Mouse (Mus musculus) monocyte, adult 5-6 weeks (primary cell): ENCODE results near the gene Bcl11b. TPM values are rescaled to one million over a fixed set of nuclear protein-coding genes. Genes with fewer than 3 reads are reported as not detected.

ENCODE experiments used
- ATAC-seq: fragments of 153-309, 156-312 bp; replicated peaks from 2 replicates; pipeline ENCODE4 v1.8.0; 2017; ENCODE audit warnings: mild to moderate bottlenecking; ENCODE audit not compliant: low TSS enrichment, insufficient number of reproducible peaks, severe bottlenecking, poor library complexity, low FRiP score
- total RNA-seq: library from RNA; stranded (forward); fragments of 200-1000, 200-491, 200-594 nt; gene quantifications from 3 replicates; pipeline ENCODE4 v1.2.3, GENCODE M21; 2017

Gene Bcl11b
- total RNA-seq, 1 experiment from 2014 or later = 0.76 TPM

GRCm38 (mm10) chr12:107876237-107876636, 127.2 kb downstream of the Bcl11b start:
- no peak for ATAC-seq

DNA sequence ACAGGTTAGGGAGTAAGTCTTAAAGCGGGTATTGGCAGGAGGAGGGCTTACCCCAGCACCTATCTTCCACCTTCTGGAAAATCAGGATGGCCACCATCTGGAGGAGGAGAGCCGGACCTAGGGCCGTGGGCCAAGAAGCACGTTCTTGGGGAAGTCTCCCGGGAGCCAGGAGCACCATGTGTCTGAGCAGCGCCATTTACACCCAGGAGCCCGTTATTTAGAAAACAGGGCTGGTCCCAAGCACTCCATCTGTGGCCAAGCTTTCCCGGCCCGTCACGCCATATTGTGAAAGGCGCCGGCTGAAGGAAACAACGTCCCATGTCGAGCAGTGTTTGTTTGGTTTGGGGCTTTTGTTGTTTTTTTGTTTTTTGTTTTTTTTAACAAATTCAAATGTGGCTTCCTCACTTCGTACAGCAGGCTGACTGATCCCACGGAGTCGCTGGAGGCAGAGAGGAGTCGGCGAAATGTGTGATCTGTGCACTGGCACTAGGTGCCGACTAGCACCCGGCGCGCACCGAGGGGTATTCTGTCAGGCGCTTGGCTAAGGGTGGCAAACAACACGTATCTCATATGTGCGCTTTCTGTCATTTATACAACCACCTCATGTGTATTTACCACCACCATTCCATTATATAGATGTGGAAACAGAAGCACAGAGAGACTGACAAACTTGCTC, 128.8 kb downstream of the Bcl11b start:
- no peak for ATAC-seq

DNA sequence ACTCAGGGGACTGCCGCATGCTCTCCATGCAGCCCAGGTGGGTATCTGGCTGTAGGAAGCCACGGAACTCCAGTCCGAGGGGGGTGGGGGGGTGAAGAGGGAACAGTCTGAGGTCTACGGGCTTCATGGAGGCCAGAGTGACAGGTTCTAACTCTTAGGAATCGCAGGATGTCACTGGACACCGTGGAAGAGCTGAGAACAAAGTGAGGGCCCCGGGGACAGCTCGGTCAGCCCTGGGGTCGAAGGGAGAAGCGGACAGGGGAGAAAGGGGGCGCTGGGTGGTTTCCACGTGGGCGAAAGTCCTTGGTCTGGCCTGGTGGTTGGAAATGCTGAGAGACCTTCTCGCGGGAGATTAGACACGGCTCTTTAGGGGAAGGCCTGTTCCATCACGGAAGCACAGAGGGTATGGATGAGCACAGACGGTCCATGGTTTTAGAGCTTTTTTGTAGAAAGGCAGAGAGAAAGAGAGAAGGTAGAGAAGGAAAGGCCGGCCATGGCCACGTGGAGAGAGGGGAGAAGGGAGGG, 133.8 kb downstream of the Bcl11b start:
- no peak for ATAC-seq

- ATAC-seq = no peak
Measured at GRCm38 (mm10) chr12:107868291-107868690, 135.1 kb downstream of the Bcl11b start.

Other genes with a start within 250 kb of the Bcl11b start
- 101 to 135 TPM (median 121 TPM) in 3 replicates for gene Setd3, start 175.7 kb upstream of the Bcl11b start, total RNA-seq
- 22.4 to 31.4 TPM (median 26.9 TPM) in 3 replicates for gene Ccnk, start 176.0 kb upstream of the Bcl11b start, total RNA-seq